Mouse (Mus musculus): ENCODE results near the gene 1700040F15Rik. TPM values are rescaled to one million over a fixed set of nuclear protein-coding genes. Genes with fewer than 3 reads are reported as not detected.
"Not testable (repeated sequence)": the region's sequence is repeated elsewhere in the genome, so short reads cannot be mapped to it uniquely, and the experiment has no call there.

1700040F15Rik gene
- not detected in 2 replicates for polyA plus RNA-seq (2014; fragmentation: Nextera tagmentation; extraction: Ambion mirVana)

DNA sequence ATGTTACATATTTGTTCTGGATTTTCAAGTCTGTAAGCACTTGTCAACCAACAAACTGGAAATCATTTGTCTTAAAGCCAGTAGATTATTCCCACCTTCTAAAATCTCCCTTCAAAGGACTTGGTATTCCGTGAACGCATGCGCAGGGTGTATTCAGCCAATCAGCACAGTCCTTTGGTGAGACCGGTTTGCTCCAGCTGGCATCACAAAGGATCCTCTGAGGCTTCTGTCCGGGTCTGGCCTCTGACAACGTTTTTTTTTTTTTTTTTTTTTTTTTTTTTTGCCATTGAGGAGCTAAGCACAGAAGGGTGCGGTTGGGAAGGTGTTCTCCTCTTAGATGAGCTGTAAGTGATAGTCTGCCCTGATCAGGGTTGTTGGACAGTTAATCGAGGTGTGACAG lies at the start of gene 1700040F15Rik:
Gene 1700040F15Rik (plus strand): TSS at position 301 of the 400 bp plus-strand sequence.
- not testable (repeated sequence) for H3K27me3 ChIP-seq (ENCODE audit: control insufficient read depth, insufficient read depth, low read length)

More for the DNA sequence above, at the start of gene 1700040F15Rik:
- not testable (repeated sequence) for H3K9me3 ChIP-seq (ENCODE audit: control insufficient read depth, low read length); H3K36me3 ChIP-seq (ENCODE audit: control insufficient read depth, insufficient read depth, low read length); H3K4me1 ChIP-seq (ENCODE audit: control insufficient read depth, insufficient read depth, low read length); DNase-seq; H3K4me3 ChIP-seq (replicated peaks; ENCODE audit: low read depth, low read length); ATAC-seq (ENCODE audit: low FRiP score, low TSS enrichment); H3K9ac ChIP-seq (replicated peaks; ENCODE audit: low read length); H3K27ac ChIP-seq (replicated peaks; ENCODE audit: low read depth, low read length); H3K4me2 ChIP-seq (ENCODE audit: low read length)
- no CpG with 5 or more reads among the region's 8 CpGs for WGBS

Measured in midbrain, embryonic 14.5 days (tissue).